Mouse (Mus musculus) brown adipose tissue, adult 24 weeks (tissue): Measurements from ENCODE around the gene Rcan2. TPM values are rescaled to one million over a fixed set of nuclear protein-coding genes. Genes with fewer than 3 reads are reported as not detected.

Source experiments
- H3K27ac ChIP-seq: fragments of 200-500 bp; replicated peaks from 2 replicates; pipeline ENCODE4 v1.5.1; 2012; ENCODE audit warnings: low read depth, mild to moderate bottlenecking, low read length
- H3K4me1 ChIP-seq: fragments of 200-500 bp; 2 replicates; pipeline ENCODE4 v1.6.1; 2012; ENCODE audit warnings: low read length, mixed read lengths; ENCODE audit not compliant: control insufficient read depth, insufficient read depth, insufficient read length
- H3K4me3 ChIP-seq: fragments of 200-500 bp; 2 replicates; pipeline ENCODE4 v1.5.1; 2012; ENCODE audit warnings: low read depth, mild to moderate bottlenecking, low read length, moderate library complexity; ENCODE audit not compliant: insufficient read depth
- polyA plus RNA-seq: library from polyadenylated mRNA; stranded (reverse); fragments of >200 nt; gene quantifications from 2 replicates; pipeline ENCODE4 v1.2.4, GENCODE M21; 2012; ENCODE audit not compliant: missing spikeins, insufficient read depth, insufficient read length

Rcan2 gene
- polyA plus RNA-seq, 1 experiment = 1.7 TPM

DNA sequence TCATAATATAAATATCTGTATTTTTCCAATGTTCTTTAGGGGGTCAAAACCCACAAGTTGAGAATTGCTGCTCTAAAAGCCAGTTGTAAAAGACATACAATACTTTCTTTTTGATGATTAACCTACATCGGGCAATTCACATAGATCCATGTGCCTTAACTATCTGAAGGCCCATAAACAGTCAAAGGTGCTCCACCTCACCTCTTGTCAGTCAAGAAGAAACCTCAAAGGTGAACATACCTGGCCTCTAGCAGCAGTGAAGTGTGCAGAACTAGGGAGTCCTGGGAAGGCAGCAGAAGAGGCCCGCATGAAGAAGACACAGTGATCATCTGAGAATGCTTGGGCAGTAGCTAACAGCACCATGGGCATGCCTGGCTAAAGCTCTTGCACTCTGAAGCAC lies 239.3 kb downstream of the Rcan2 start:
- no peaks in the 10 kb centered on the region for H3K4me1 ChIP-seq
- H3K27ac ChIP-seq = no peak overlapping the region
- H3K4me3 ChIP-seq = no peak overlapping the region

DNA sequence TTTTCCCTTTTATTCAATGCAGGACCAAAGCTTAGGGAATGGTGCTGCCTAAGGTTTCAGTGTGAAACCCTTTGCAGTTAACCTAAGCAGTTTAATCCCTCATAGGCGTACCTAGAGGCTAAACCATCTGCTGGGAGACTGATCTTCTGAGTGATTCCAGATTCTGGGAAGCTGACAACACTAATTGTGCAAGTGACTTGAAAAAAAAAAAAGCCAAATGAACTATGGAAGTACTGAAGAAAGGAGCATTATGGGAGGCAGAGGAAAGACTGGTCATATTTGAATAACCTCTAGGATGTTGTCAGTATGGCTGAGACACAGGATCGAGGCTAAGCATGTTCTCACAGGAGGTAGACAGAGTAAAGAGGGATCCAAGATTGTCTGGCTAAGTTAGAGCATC lies 241.2 kb downstream of the Rcan2 start:
- Histone ChIP-seq H3K4me3 (no peak overlapping the region), H3K27ac (no peak overlapping the region; the same call in 1 of the 2 replicates), H3K4me1 (no peaks in the 10 kb centered on the region)

DNA sequence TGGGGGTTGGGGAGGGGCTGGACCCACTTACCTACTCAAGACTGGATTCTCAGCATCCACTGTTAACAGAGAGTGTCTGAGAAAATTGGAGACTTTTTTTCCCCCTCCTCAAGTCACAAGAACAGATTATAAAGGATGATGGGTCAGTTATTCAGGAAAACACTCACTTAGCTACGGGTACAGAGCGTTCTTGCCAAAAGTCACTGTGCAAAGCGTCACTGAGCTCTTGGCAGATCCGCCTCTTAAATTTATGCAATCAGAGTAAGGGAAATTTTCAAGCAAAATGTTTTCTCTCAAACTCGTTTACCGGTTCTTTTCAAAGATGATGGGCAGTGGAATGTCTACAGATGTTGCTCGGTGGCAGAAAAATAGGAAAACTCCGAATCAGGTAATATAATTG lies 241.7 kb downstream of the Rcan2 start:
- H3K4me1 ChIP-seq = no peaks in the 10 kb centered on the region
- H3K27ac ChIP-seq = no peak overlapping the region
- no peak overlapping the region for H3K4me3 ChIP-seq

DNA sequence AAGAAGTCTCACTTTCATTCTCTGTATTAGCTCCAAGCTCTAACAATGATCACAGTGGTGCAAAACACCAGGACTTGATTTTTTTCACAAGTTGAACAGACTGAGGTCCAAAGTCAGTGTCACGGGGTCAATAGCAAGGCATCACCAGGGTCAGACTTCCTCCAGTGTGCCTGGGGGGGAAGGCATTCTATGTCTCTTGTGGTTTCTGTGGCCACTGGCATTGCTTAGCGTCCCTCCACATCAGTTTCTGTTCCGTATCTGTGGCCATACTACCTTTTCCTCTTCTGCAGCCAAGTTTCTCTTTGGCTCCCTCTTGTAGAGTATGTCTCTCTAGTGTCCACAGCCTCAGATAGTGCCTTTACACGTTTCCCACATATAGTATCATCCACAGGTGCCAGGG lies 252.3 kb downstream of the Rcan2 start:
- no peaks in the 10 kb centered on the region for H3K4me1 ChIP-seq
- H3K27ac ChIP-seq = no peak overlapping the region
- no peak overlapping the region for H3K4me3 ChIP-seq

DNA sequence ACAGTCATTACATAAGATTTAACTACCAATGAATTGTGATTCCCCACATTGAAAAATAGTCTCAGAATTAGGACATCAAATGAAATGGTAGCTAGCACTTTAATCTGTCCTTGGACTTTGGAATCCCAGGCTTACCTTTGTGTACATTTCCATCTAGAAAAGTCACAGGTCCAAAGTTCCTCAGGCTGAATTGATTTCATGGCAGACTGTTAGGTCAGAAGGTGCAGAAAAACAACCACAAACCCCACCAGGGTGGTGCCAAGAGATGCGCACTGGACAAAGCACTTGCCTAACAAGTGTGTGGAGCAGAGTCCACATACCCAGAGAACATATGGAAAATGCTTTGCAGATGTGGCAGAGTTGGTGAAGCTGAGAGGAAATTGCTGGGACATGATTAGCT lies 256.0 kb downstream of the Rcan2 start:
- Histone ChIP-seq H3K4me1 (no peaks in the 10 kb centered on the region), H3K27ac (no peak overlapping the region), H3K4me3 (no peak overlapping the region)

DNA sequence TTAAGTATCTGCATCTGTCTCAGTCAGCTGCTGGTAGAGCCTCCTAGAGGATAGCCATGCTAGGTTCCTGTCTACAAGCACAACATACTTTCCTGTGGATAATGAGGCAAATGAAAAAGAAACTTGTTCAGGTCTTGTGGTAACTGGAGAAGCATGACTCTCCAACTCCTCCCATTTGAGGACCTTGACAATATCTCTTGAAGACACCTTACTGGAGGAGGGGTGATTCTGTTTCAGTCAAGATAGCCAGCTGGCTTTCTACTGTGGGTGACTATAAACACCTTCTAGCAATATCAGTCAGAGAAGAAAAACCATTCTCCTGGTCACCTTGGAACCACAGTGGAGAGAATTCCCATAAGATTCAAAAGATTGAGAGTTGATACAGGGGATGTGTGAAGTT lies 257.0 kb downstream of the Rcan2 start:
- Histone ChIP-seq H3K27ac (no peak overlapping the region), H3K4me3 (no peak overlapping the region), H3K4me1 (no peaks in the 10 kb centered on the region)

DNA sequence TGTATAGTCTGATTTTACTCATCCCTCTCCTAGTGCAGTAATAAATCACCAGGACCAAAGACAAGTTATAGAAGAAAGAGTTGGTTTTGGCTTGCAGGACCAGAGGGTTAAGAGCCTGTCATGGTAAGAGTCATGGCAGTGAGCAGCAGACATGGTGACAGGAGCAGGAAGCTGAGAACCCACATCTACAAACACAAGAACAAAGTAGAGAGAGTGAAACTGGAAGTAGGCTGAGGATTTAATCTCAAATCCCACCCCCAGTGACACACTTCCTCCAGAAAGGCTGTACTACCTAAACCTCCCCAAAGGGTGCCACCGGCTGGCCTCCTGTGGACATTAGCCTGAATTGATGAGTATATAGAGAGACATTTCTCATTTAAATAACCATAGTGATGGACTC lies 259.6 kb downstream of the Rcan2 start:
- Histone ChIP-seq H3K4me1 (no peaks in the 10 kb centered on the region), H3K4me3 (no peak overlapping the region), H3K27ac (no peak overlapping the region)

DNA sequence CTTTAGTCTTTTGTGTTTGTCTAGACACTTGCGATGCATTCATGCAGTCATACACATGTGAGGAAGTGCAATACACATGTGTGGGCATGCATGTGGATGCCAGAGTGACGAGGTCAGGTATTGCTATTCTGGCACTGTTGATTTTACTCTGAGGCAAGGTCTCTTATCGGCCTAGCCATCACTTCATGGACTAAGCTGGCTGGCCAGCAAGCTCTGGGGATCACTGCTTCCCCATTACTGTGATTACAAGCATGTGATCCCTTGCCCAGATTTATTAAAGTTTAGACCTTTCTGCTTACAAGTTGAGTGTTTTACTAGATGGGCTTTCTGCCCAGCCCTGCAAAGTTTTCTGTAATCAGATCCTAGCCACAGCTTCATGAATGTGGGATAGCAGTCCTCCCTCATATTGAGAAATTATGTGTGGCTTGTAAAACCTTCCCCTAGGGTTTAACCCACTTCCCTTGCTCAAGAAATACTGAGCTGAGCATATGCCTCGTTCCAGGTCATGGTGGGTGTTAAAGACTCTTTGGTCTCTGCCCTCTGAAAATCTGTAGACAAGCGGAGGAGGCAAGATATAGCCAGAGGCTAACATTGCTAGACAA lies 260.2 kb downstream of the Rcan2 start:
- no peak overlapping the region for H3K27ac ChIP-seq
- H3K4me3 ChIP-seq = no peak overlapping the region
- no peaks in the 10 kb centered on the region for H3K4me1 ChIP-seq

DNA sequence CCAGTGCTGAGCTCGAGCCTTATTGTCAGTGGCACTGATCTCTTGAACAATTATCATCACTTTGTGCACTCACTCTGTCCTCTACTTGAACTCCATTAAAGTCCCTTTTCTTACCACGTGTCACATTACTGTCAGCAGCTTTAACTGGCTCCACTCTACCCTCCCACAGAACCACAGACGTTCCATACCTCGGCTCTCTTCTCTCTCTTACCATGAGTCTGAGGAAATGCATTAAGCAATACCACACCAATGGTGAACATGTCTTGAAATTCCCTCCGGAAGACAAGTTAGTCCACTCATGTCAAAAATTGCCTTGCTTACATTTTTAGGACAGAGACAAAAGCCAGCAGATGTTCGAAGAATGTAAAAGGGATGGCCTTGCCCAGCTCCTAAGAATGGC lies 267.7 kb downstream of the Rcan2 start:
- H3K27ac ChIP-seq = no peak overlapping the region
- H3K4me3 ChIP-seq = no peak overlapping the region
- no peaks in the 10 kb centered on the region for H3K4me1 ChIP-seq

DNA sequence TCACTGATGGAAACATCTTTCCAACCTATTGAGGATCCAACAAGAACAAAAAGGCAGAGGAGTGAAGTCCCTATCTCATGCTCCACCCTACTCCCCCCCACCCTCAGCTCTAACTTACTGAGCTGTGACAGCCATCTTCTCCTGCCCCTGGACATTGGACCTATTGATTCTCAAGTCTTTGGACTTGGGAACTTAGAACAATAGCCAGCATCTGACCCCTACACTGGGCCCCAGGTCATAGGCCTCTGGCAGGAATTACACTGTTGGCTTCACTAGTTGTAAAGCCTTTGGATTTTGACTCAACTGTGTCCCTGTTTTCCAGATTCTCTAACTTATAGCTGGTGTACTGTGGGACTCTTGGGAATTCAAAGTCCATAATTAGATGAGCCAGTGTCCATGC lies 270.5 kb downstream of the Rcan2 start:
- Histone ChIP-seq H3K4me3 (no peak overlapping the region), H3K4me1 (peaks cover 3% of the 10 kb centered on the region; the same call in 1 of the 2 replicates), H3K27ac (no peak overlapping the region)

DNA sequence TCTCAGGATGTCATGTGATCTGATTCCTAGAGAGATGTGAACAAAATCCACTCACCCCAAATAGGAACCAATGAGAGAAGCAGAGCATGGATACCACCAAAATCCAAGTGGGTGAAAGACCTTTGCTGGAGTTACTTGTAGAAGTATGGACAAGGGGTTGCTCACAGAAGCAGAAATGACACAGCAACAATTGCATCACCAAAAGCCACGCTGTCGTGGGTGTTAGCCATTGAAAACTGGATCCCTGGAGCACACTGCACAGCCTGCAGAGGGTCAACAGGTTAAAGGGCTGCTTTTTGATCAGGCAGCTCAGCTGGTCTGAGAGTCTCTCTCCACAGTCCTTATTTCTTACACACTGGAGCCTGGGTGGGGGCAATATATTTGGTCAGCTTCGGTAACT lies 274.4 kb downstream of the Rcan2 start:
- H3K4me1 ChIP-seq = peaks cover 3% of the 10 kb centered on the region; the same call in 1 of the 2 replicates
- H3K4me3 ChIP-seq = no peak overlapping the region
- H3K27ac ChIP-seq = 0 out of 2 replicates have a peak overlapping the region, but pooled peaks have one; percentile 11

DNA sequence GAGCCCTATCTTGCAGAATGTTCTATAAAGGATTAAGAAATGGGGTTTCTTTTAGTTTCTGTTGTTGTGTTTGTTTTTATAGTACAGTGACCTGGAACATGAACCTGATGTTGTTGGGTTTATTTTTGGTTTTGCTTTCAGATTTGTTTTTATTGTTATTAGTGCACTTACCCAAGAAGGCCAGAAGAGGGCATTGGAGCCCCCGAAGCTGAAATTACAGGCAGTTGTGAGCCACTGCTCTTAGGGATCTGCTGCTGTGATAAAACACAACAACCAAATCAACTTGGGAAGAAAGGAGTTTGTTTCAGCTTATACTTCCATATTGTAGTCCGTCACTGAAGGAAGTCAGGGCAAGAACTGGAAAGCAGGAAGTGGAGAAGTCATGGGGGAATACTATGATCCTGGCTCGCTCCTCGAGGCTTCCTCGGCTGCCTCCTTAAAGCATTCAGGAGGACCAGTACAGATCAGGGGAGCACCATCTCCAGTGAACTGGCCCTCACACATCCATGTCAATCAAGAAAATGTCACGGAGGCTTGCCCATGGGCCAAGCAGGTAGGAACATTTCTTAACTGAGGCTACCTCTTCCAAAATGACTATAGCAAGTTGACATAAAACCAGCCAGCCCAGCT lies 275.0 kb downstream of the Rcan2 start:
- Histone ChIP-seq H3K4me3 (peak overlapping the region; percentile 58), H3K4me1 (peaks cover 3% of the 10 kb centered on the region; the same call in 1 of the 2 replicates), H3K27ac (no peak overlapping the region; the same call in 1 of the 2 replicates)

DNA sequence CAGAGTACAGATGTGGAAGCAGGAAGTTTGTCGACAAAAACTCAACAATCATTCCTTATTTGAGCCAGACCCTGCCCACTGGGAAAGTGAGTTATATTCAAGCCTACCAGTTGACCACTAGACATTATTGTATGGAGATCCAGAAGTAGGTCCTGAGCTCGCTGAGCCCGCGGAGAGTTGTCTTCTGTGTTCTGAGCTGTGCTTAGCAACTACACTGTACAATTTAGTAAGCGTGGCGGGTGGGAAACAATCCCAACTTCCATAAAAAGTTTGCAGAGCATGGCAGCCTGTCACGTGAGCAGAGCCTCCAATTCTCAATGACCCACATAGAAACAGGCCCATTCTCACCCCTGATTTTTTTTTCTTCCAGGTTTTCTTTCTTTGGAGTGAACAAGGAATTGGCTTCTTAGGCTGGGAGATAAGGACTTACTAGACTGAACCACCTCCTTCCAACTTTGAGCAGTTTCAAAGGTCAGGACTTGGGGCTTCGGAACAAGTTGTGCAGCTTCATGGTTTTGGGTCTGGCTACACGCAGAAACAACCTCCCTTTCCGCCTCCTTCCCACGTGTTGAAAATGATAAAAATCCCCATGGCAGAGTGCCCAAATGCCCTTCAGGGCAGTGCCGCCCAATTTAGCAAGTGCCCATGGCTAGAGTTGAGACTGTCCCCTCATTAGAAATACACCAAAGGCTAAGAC lies 276.1 kb downstream of the Rcan2 start:
- Histone ChIP-seq H3K4me1 (peaks cover 3% of the 10 kb centered on the region; the same call in 1 of the 2 replicates), H3K27ac (no peak overlapping the region), H3K4me3 (no peak overlapping the region)

DNA sequence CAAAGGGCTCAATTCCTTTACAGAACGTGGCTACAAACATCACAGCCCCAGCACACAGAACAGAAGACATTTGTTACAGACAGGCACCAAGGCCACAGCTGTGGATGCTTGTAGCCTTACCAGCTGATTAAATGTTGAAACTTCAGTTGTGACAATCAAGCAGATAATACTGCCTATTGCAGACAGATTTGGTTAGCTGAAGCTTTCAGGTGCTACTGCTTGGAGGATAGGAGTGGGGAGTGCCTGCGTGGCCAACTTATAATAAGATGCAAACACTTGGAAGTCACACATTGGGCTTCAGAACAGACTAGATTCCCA lies 276.7 kb downstream of the Rcan2 start:
- Histone ChIP-seq H3K4me1 (peaks cover 3% of the 10 kb centered on the region; the same call in 1 of the 2 replicates), H3K27ac (no peak overlapping the region), H3K4me3 (no peak overlapping the region)

DNA sequence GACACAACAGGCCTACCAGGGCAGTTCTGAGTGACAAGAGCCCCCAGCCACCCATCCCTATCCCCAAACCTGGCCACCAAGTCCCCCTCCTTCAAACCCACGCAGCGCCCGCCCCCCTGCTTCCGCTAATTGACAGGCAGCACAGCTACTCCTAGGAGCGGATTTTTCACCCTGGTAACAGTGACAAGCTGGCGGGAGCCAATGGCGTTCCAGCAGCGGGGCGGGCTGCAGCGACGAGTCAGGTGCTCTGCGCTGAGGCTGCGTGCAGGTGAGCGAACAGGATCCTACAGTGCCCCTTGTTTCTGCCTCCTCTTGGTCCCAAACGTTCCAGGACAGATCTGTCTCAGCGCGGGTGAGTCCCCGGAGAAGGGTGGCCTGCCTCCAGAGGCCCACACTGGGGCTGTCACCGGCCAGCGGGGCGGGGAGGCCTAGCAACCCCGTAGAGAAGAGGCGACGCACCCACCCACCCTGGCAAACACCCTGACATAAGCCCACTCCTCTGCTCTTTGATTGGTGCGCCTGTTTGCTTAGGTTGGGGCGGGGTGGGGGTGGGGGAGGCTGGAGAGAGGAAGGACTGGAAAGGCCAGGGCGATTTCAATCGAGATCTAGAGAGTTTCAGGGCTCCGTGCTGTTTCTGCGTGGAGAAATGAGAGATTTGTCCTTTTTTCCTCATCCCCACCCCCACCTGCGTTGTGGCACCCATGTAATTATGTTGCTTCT lies 277.6 kb downstream of the Rcan2 start, which contains the start of gene Enpp5:
Gene Enpp5 (plus strand): TSS at position 183 of the 720 bp plus-strand sequence.
- Histone ChIP-seq H3K4me1 (peaks cover 3% of the 10 kb centered on the region; the same call in 1 of the 2 replicates), H3K27ac (no peak within 1 kb of the TSS), H3K4me3 (peak within 1 kb of the TSS; percentile 86)
